Mouse (Mus musculus) thymus, adult 2 months (tissue): ENCODE results near the gene Pdhx.

Experiments
- CTCF ChIP-seq: fragments of 200-500 bp; IDR thresholded peaks from 2 replicates; pipeline ENCODE4 v1.5.1; 2012; ENCODE audit warnings: mild to moderate bottlenecking, control low read depth, low read length, moderate library complexity, borderline replicate concordance; ENCODE audit not compliant: control insufficient read depth, poor library complexity, insufficient read depth; ENCODE audit errors: extremely low read depth
- POLR2A ChIP-seq: fragments of 200-500 bp; IDR thresholded peaks from 2 replicates; pipeline ENCODE4 v1.6.1; 2012; ENCODE audit warnings: mild to moderate bottlenecking, low read length, control low read depth, moderate library complexity; ENCODE audit not compliant: control insufficient read depth, poor library complexity, insufficient read depth; ENCODE audit errors: extremely low read depth

DNA sequence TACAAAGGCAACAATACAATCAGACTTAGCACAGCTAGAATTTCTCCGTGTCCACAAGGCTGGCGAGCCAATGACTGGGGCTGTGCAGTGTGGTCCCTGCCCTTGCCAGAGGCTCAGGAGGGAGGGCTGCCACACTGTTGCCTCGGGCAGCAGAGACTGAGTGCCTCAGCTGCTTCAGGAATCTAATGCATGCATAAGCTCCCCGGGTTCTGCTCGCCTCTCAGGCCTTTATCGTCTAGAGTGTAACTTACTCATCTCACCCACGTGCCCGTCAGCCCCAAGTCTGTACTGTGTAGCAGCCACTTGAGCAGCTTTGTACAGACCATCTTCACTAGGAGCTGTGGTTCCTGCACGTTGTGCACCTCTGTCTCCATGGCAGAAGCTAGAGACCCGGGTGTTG is 12.3 kb upstream of the Pdhx start:
- TF ChIP-seq CTCF (no peak), POLR2A (no peak)
